Mouse (Mus musculus) T-helper 1 cell (primary cell): ENCODE measurements around the gene Olfr49.

Experiments used
- in situ Hi-C: fragments of 300-600 bp; cut with MboI, MseI; formaldehyde crosslinking; loops from one replicate; pipeline ENCODE4 v1.15.1; 2025; ENCODE audit warnings: high pct_unique_total_duplicates

Olfr49 gene

GRCm38 (mm10) chr14:54262622-54263021 is 22.1 kb downstream of the Olfr49 start:
- in situ Hi-C loops: loop anchor here (5.0 kb wide), 1 partner anchor 75 kb away; no protein-coding TSS in a partner anchor

DNA sequence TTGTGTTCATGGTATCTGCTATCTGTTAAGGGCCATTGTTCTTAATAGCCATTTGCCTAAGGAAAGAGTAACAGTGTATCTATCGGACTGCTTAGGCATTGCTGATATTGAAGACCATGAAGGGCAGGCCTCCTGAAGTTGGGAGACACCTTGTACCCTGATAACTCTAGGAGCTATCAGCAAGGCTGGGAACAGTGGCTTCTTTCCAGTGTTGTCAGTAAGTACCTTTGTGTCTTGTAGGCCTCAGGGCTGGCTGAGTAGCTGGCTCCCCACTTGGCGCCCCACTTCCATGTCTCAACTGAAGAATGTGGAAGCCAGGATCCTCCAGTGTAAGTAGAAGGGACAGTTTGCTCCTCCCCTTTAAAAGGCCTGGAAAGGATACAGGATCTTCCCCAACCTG is 23.4 kb downstream of the Olfr49 start:
- in situ Hi-C loops: loop anchor here (5.0 kb wide), 1 partner anchor 76 kb away; no protein-coding TSS in a partner anchor

- in situ Hi-C loops: loop anchor here (5.0 kb wide), 1 partner anchor 77 kb away; no protein-coding TSS in a partner anchor
Observed at GRCm38 (mm10) chr14:54260196-54260595, 24.5 kb downstream of the Olfr49 start.

GRCm38 (mm10) chr14:54259722-54260085 is 25.0 kb downstream of the Olfr49 start:
- in situ Hi-C loops: loop anchor here (5.0 kb wide), 1 partner anchor 78 kb away; no protein-coding TSS in a partner anchor

DNA sequence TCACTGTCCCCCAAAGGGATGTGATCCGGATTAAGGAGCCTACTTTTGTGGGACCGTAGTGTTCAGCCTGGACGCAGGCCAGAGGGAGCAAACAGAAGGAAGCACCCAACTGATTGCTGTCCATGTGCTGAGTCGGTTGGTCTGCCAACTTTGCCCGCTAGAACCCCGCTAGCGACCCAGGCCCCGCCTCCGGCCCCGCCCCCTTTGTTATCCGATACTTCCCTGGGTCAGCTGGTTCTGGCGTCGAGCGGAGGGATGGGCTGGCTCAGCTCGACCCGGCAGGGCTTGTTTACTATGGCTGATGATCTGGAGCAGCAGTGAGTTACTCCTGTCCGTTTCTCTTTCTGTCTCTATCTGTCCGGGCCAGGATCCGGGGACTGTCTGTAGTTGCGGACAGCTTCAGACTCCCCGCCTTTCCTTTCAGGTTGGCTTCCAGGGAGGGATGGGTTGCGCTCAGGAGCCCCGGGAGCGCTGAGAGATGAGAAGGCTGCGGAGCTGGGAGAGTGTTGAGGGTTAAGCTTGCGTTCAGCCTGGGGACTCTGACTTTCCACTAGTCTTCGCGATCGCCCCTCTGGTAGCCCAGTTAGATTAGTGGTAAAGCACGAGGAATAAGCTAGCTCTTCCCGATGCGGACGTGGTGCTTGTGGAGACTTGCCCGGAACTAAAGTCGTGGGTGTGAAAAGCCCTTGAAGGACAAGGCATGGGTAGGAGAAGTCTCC is 25.6 kb downstream of the Olfr49 start:
- in situ Hi-C loops: no loop called here

GRCm38 (mm10) chr14:54258131-54258670 is 26.5 kb downstream of the Olfr49 start:
- in situ Hi-C loops: no loop called here

GRCm38 (mm10) chr14:54254670-54255202 is 30.0 kb downstream of the Olfr49 start:
- in situ Hi-C loops: no loop called here

- in situ Hi-C loops: no loop called here
Observed at GRCm38 (mm10) chr14:54253741-54254291, 30.9 kb downstream of the Olfr49 start, which contains the start of the genes Dad1 and Abhd4. Gene Dad1, minus strand, starts transcription at chr14:54254104. Gene Abhd4, plus strand, starts transcription at chr14:54254188.

- in situ Hi-C loops: no loop called here
Observed at GRCm38 (mm10) chr14:54250122-54250521, 34.6 kb downstream of the Olfr49 start.

DNA sequence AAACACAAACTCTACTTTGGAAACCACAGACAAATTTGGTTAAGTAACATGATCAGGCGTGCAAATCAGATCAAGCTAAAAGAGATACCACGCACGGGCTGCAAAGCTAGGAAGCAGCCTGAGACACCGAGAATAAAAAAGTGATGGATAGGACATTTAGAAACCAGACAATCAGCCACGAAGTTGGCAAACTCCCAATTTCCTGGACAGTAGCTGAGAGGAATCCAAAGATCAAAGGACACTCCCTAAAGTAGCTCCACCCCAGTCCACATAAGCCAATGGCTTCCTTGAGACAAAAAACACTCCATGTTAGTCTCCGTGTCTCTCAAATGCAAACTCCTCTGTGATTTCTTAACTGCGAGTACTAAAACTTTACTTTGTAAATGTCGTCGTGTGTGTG is 35.4 kb downstream of the Olfr49 start:
- in situ Hi-C loops: loop anchor here (5.0 to 25.0 kb wide), 2 partner anchors 73 to 213 kb away; partner anchors contain the start of gene Lrp10

- in situ Hi-C loops: loop anchor here (5.0 to 25.0 kb wide), 2 partner anchors 76 to 216 kb away; partner anchors contain the start of gene Lrp10
Observed at GRCm38 (mm10) chr14:54246232-54246631, 38.5 kb downstream of the Olfr49 start.

DNA sequence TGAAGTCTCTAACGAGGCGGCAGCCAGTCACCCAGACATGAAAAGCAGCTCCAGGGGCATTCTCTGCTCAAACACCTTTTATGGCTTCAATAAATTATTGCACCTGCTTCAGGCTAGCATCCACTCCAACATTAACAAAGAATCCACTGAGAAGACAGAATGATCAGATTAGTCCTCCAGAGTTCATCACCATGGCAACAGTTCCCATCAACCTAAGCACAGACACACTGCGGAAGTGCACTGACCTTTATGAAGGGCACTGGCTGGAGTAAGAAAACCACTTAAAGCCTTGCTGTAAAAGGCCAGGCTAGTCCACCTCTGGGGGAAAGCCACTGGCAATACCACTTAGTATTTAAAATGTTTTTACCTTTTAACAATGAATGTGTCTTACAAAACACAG is 40.6 kb downstream of the Olfr49 start:
- in situ Hi-C loops: loop anchor here (25.0 kb wide), 1 partner anchor 218 kb away; the partner anchor contains the start of gene Lrp10

DNA sequence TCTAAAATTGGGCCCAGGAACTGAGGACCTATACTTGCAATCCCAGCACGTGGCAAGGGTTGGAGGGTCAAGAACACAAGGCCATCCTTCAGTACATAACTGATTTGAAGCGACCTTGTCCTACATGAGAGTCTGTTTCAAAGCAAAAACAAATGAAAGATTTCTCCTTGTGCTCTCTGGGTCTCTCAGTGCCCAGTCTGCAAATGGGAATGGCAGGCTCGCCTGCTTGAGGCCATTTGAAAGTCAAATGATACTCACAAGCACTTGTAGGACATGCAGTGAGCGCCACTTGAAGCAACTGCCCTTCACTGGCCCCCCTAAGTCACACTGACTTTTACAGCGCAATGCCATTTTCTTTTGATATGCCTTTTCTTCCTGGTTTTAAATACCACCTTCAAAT is 44.2 kb downstream of the Olfr49 start:
- in situ Hi-C loops: loop anchor here (25.0 kb wide), 1 partner anchor 222 kb away; the partner anchor contains the start of gene Lrp10

DNA sequence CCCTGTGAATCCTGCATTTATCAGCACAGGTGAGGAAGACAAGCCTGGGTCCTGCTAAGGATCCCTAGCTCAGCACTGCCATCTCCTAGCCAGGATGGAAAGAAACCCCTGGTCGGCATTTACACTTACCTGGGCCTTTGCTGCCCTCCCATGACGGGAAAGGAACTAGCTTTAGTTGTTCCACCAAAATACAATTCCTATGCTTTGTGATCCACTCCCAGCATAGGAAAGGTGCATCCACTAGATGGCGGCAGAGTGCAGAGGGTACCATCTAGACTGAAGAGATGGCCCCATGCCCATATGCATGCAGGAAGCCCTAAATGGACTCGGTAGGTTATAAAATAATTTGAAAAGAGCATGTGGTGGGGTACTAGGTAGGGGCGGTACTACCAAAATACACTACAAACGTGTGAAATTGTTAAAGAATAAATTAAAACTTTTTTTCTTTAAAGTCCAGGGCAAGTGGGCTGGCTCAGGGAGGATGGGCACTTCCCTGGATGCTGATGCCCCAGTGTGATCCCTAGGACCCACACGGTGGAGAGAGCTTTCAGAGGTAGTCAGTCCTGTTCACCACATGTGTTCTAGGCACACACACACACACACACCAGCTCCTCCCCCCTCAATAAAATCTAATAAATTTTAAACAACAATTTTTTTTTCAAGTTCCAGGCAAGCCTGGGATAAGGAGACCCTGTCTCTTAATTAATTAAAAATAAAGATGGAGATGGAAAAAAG is 45.6 kb downstream of the Olfr49 start:
- in situ Hi-C loops: loop anchor here (25.0 kb wide), 1 partner anchor 223 kb away; the partner anchor contains the start of gene Lrp10

- in situ Hi-C loops: loop anchor here (25.0 kb wide), 1 partner anchor 225 kb away; the partner anchor contains the start of gene Lrp10
Observed at GRCm38 (mm10) chr14:54236881-54237280, 47.9 kb downstream of the Olfr49 start.

GRCm38 (mm10) chr14:54235825-54236540 is 48.8 kb downstream of the Olfr49 start:
- in situ Hi-C loops: loop anchor here (25.0 kb wide), 1 partner anchor 226 kb away; the partner anchor contains the start of gene Lrp10

GRCm38 (mm10) chr14:54234231-54235040 is 50.3 kb downstream of the Olfr49 start:
- in situ Hi-C loops: loop anchor here (25.0 kb wide), 1 partner anchor 228 kb away; the partner anchor contains the start of gene Lrp10

DNA sequence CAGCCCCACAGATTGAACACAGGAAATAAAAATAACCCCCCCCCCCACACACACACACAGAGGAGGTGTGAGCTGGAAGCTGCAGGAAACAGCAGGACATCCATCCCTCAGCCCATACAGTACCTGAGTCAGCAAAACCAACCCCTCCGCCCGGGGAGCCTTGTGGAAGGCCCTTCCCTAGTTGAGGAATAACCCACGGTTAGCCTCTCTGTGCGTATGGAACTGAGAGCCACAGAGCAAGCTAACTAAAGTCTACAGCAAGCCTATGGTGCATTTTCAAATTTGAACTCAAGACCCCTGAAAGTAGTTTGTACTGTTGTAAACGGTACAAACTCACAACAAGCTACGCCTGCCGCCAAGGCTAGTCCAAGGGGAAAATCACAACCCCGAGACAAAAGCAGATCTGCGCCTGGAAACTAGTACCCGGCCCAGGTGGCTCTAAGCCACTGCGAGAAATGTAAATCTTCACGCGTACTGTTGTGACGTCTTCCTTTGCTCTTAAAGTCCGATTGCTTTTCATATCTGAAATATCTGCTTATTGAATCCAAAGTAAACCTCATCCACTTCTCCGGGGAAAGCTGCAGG is 51.1 kb downstream of the Olfr49 start:
- in situ Hi-C loops: loop anchor here (25.0 kb wide), 1 partner anchor 229 kb away; the partner anchor contains the start of gene Lrp10
